Mouse (Mus musculus): ENCODE data around the gene Acp4. TPM values are rescaled to one million over a fixed set of nuclear protein-coding genes. Genes with fewer than 3 reads are reported as not detected.
"Not testable (repeated sequence)": the region's sequence is repeated elsewhere in the genome, so short reads cannot be mapped to it uniquely, and the experiment has no call there.

Gene Acp4
- not detected for total RNA-seq (2021)

GRCm38 (mm10) chr7:44257278-44257677 is at the start of gene Acp4:
TSS of gene Acp4 (minus strand) at chr7:44257378.
- no peak for DNase-seq (ENCODE audit: extremely low spot score in 1 of 2, low spot score in 1 of 2)

DNA sequence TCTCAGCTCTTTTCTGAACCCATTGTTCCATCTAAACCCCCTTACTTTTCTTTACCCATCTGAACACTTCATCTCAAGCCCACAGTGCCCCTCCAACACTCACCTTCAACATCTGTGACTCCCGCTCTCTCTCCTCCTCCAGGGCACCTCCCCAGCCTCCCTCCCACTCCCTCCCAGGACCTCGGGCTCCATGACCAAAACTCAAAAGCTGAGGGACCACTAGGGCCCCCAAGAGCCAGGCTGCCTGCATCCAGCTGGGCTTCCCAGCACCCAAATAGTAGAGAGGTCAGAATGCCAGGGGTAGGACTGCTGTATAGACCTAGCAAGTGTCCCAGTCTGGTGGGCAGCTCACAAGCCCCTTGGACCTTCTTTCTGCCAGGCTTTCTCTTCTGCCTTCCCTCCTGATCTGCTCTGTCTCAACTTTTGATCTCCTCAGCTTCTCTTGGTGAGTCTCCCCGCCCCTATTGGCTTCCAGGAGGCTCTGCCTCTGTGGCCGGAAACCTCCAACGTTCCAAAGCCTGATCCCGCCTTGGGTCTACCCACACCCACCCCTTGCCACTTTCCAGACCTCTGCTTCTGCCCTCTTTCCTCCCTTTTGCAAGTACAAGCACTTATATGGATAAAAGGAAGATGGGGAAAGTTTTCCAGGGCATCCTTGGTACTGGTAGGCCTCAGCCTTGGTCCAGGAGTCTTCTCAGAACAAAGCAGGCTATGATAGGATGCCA is 49.5 kb upstream of the Acp4 start, which contains the start of gene Clec11a:
Gene Clec11a, minus strand, starts transcription at position 387 of the 725 bp plus-strand sequence.
- DNase-seq (ENCODE audit: extremely low spot score in 1 of 2, low spot score in 1 of 2) = no peak

DNA sequence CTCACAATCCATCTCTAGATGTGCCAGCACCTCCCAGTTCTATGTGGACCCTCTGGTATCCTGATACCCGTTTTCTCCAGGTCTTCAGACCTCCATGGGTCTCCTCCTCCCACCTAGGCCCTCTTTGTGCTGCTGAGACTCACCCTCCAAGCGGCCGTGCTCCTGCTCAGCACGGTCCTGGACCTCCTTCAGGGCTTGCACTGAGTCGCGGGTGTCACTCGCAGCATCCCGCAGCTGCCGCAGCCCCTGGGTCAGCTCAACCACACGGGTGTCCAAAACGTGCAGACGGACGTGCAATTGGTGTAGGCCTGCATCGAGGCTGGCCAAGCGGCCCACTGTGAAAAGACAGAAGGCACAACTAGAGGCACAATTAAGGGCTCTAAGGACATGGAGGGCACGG is 48.5 kb upstream of the Acp4 start:
- DNase-seq (ENCODE audit: extremely low spot score in 1 of 2, low spot score in 1 of 2) = no peak

DNA sequence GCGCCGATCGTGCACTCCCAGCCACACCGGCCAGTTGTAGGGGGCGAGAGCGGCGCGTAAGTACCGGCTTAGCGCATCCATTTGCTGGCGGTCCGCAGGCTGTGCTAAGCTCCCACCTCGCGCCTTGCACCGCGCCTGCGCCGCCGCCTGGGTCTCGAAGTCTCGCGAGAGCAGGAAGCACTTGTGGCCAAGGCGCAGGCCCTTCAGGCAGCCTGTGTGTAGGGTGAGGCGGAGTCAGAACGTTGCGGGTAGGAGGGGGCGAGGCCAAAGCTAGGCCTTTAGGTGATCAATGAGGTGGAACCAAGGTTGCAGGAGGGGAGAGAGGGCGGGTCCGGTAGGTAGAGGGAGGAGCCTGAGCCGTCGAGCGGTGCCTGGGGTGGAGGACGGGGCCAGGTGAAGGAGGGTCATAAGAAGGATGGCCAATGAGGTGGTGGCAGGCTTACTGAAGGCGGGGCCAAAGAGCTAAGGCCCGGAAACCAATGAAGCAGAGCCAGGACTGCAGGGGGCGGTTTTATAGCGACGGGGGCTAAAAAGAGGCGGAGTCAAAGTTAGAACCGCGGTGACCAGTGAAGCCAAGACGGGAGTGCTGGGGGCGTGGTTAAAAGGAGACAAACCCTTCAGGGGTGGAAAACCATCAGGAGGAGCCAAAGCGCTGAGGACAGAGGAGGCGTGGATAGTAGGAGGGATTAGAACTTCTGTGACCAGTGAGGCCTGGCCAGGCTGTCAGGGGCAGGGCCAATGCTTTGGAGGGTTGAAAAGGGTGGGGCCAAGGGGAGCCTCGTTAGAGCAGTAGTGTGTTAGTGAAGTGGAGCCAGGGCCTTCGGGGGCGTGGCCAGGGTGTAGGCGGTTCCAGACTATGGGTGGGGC is 47.8 kb upstream of the Acp4 start:
- peak; percentile 89 to 97 for DNase-seq (ENCODE audit: extremely low spot score in 1 of 2, low spot score in 1 of 2)

- no peak for DNase-seq (ENCODE audit: extremely low spot score in 1 of 2, low spot score in 1 of 2)
Observed at GRCm38 (mm10) chr7:44304463-44304774, 47.2 kb upstream of the Acp4 start.

DNA sequence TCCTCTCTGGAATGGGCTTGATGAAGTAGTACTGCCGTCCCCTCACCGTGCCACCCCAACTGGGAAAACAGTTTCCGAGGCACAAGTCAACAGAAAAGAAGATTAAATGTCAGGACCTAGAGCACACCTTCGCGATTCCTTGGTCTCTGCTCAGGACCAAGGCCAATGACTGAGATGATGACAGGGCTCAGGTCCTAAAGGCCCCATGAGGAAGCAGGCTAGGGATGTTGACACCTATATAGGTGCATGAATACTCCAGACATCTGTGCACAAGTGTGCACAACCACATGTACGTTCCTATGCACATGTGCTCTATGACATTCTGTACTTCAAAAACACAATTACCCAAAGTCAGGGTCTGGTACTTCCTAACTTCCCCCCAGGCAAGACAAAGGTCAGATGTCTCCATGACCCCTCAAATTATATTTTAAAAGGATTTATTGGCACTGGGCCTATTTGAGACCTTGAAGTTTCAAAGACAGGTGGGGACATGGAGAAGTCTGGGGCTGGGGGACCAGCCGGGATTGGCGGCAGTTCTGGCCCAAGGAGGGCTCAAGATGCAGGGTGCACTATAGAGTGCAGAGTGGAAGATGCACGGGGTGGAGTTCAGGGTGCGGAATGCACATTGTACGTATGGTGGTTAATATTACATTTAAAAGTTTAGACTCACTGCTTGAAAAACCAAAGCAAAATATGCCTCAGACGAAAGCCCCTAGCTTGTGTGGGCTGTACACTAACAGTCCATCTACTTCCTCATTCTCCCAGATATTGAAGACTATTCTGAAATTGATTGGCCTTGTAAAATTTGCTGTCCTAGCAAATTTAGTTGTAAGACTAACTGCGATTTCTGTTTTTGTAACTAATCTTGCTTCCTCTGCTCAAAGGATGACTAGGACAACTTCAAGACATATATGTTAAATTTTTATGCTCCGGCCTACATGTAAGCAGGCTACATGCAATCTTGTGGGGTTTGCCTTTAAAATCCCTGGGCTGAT is 46.5 kb upstream of the Acp4 start:
- DNase-seq (ENCODE audit: extremely low spot score in 1 of 2, low spot score in 1 of 2) = no peak

DNA sequence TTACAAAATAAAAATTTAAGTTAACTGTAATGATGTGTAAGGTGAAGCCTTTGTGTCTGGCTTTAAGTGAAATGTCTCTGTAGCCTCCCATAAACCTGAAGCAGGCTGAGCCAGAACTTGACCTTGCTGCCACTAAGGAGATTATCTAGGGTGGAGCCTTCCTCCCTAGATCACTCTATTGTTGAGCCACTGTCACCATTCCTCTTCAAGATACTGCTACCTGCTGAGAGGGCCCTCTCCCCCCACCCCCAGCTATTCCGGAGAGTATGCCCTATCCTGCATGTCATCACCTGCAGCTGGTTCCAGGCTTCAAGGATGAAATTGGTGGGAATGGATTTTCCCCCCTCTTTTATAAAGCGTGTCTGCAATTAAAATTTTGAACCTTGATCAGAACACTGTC is 40.3 kb upstream of the Acp4 start:
- DNase-seq (ENCODE audit: extremely low spot score in 1 of 2, low spot score in 1 of 2) = not testable (repeated sequence)

GRCm38 (mm10) chr7:44291418-44291817 is 34.2 kb upstream of the Acp4 start:
- DNase-seq (ENCODE audit: extremely low spot score in 1 of 2, low spot score in 1 of 2) = no peak

DNA sequence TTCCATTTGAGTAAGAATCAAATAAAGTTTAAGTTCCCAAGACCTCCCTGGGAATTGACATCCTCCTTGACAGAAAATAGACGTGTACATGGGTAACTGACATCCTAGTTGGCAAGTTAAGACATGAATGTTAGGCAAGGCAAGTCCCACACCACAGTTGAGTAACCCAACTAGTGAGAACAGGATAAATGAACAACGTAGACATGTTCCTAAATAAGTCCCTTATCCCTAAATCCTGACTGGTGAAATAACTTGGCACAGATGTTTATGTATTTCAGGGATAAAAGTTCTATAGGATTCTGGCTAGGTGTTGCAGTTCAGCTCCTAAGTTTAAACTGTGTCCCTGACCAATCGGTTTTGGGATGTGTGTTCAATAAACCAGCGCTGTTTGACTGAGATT is 33.8 kb upstream of the Acp4 start:
- no peak for DNase-seq (ENCODE audit: extremely low spot score in 1 of 2, low spot score in 1 of 2)

GRCm38 (mm10) chr7:44287760-44288159 is 30.6 kb upstream of the Acp4 start:
- no peak for DNase-seq (ENCODE audit: extremely low spot score in 1 of 2, low spot score in 1 of 2)

GRCm38 (mm10) chr7:44281586-44281985 is 24.4 kb upstream of the Acp4 start:
- no peak for DNase-seq (ENCODE audit: extremely low spot score in 1 of 2, low spot score in 1 of 2)

DNA sequence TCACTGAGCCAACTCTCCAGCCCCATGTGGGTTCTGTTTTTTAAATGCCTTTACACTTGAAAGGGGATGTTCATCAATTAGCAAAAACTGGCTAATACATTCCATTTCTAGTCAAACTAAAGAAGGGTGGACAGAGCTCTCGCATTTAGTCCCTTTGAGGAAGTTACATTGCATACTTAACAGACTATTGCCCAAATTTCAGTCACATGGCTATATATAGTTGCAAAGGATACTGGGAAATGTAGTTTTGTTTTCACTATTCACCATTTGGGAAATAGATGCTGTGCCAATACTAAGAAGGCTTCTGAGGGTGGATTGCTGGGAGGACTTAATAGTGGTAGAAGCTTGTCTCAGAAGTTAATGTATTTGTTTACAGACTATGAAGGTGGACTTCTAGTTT is 23.8 kb upstream of the Acp4 start:
- DNase-seq (ENCODE audit: extremely low spot score in 1 of 2, low spot score in 1 of 2) = no peak

DNA sequence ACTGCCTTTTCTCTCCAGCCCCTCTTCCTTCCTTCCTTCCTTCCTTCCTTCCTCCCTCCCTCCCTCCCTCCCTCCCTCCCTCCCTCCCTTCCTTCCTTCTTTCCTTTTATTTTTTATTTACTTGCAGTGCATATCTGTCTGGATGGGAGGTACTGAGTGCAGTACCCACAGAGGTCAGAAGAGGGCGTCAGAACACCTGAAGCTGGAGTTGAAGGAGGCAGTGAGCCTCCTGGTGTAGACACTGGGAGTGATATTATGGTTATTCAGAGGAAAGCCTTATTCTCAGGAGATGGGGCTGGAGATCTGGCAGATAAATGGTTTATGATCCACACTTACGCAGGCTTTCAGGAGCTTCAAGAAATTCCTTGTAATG is 20.1 kb upstream of the Acp4 start:
- peak in 1 of 2 experiments; percentile 62 for DNase-seq (ENCODE audit: extremely low spot score in 1 of 2, low spot score in 1 of 2)

DNA sequence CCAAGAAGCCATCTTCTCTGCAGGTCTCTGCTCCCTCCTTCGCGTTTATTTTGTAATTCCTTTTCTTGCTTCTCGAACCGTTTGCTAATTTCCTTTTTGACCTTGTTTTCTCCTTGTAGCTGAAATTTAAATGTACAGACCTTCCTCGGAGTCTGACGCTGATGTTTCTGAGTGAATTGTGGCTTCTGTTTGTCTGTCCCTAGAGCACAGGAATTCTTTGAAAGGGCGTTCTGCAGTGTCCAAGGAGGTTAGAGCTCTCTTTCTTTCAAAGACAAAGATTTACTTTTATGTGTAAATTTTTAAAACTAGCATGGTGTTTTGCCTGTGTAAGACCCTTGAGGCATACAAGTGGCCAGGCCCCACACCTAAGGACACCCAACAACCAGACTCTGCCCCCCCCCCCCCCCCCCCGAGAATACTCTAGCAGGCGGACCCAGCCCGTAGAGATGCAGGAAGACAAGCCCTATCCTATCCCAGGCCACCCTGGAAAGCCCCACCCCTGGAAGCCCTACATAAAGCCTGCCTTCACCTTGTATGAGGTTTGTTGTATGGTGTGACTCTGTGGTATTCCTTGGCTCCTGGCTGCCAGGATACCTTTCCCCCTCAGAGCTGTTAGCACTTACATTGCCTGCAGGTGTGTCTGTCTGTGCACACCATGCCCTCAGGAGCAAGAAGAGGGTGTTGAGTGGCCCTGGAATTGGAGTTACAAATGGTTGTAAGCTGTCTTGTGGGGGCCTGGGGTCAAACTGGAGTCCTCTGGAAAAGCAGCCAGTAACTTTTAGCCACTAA is 19.5 kb upstream of the Acp4 start:
- no peak for DNase-seq (ENCODE audit: extremely low spot score in 1 of 2, low spot score in 1 of 2)

DNA sequence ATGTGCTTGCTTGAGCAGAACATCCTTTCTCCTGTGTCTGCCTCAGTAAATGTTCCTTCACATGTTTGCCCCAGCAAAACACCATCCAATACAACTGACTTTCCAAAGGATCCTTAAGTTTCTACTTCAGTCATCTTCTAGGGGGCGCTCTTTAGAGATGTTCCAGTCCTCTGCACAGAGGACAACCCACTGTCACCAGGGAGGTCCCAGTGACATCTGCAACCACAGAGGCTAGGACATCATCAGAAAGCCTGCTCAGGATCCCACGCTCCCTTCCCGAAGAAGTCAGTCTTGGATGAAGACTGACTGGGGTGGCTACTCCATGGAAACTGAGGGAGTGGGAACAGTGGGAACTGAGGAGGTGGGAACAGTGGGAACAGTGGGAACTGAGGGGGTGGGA is 18.4 kb upstream of the Acp4 start:
- DNase-seq (ENCODE audit: extremely low spot score in 1 of 2, low spot score in 1 of 2) = no peak

DNA sequence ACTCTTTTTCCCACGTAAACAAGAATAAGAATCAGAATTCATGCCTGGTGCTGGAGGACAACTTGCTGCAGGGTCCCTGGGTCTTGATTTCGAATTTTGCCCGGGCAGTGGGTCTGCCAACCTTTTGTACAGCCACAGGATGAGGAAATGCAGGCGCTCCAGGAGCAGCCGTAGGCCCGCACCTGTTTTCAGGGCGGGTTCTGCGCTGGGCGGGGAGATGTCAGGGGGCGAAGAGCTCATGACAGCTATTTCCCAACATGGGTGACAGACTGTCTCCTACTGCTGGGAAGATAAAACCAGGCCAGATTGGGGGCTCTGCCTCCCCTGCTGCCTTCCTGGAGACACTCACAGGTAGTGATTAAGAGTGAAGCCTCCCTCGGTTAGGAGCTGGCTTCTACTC is 16.9 kb upstream of the Acp4 start:
- DNase-seq (ENCODE audit: extremely low spot score in 1 of 2, low spot score in 1 of 2) = no peak

GRCm38 (mm10) chr7:44273446-44273845 is 16.3 kb upstream of the Acp4 start:
- no peak for DNase-seq (ENCODE audit: extremely low spot score in 1 of 2, low spot score in 1 of 2)

GRCm38 (mm10) chr7:44272546-44272945 is 15.4 kb upstream of the Acp4 start:
- DNase-seq (ENCODE audit: extremely low spot score in 1 of 2, low spot score in 1 of 2) = no peak

- no peak for DNase-seq (ENCODE audit: extremely low spot score in 1 of 2, low spot score in 1 of 2)
Observed at GRCm38 (mm10) chr7:44271309-44271708, 14.1 kb upstream of the Acp4 start.

- DNase-seq (ENCODE audit: extremely low spot score in 1 of 2, low spot score in 1 of 2) = no peak
Observed at GRCm38 (mm10) chr7:44269397-44269796, 12.2 kb upstream of the Acp4 start.
